ENCODE assay signal across 8 mouse cellular contexts in the genomic region with DNA sequence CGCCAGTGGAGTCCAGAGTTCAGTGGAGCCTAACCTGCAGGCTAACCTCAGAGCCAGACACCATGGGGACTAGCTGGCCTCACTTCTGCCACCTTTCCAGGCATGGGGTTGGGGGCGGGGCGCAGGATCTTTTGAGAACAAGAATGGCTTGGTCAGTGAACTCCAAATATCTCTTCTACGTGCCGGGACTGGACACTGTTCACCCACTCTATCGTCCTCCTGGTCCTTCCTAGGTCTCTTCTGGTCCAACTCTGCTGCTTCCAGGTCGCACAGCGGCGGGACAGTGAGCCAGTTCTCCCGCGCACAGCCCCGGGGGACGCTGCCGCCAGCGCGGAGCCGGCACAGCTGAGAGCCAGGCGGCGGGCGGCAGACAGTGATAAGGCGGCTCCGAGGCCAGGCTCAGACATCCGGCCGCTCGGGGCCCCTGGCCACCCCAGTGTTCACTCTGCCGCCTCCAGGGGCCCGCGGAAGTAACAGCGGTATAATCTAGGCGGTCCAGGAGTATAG. TPM values are rescaled to one million over a fixed set of nuclear protein-coding genes. Genes with fewer than 3 reads are reported as not detected.
DNase-seq lines count a peak whose midpoint lies in the region; ATAC-seq and TF ChIP-seq lines count a peak whose summit lies in the region.

No protein-coding gene starts in this region.

- H3K4me2 ChIP-seq in embryonic facial prominence, embryonic 11.5 days (ENCODE audit: low read depth, low read length) = peak overlapping the region; percentile 43
- peak overlapping the region; percentile 59 for H3K4me2 ChIP-seq in heart, postnatal 0 days (ENCODE audit: low read depth, low read length)
- H3K4me2 ChIP-seq in stomach, embryonic 14.5 days (replicated peaks; ENCODE audit: low read depth, low read length) = peak overlapping the region; percentile 57

- H3K9me3 ChIP-seq in embryonic facial prominence, embryonic 11.5 days (replicated peaks; ENCODE audit: control insufficient read depth, low read length) = no peaks in the 10 kb centered on the region
- no peaks in the 10 kb centered on the region for H3K9me3 ChIP-seq in heart, postnatal 0 days (replicated peaks; ENCODE audit: control insufficient read depth, low read length)
- no peaks in the 10 kb centered on the region for H3K9me3 ChIP-seq in megakaryocyte, embryonic 14.5 days
- no peaks in the 10 kb centered on the region for H3K9me3 ChIP-seq in stomach, embryonic 14.5 days (ENCODE audit: control insufficient read depth, low read depth, low read length)

- 0 out of 2 replicates have a peak, but pooled peaks have one; percentile 12 for ATAC-seq in embryonic facial prominence, embryonic 11.5 days (replicated peaks; ENCODE audit: insufficient number of reproducible peaks, low FRiP score, low TSS enrichment, low read depth)
- ATAC-seq in heart, postnatal 0 days (ENCODE audit: insufficient read depth, low read depth) = peak; percentile 80
- peak; percentile 86; the same call in 1 of the 2 replicates for ATAC-seq in stomach, embryonic 14.5 days (ENCODE audit: insufficient number of reproducible peaks, insufficient read depth, low FRiP score, low read depth)

- H3K4me1 ChIP-seq in embryonic facial prominence, embryonic 11.5 days (ENCODE audit: control insufficient read depth, insufficient read depth, low read length) = peaks cover 13% of the 10 kb centered on the region
- H3K4me1 ChIP-seq in heart, postnatal 0 days (ENCODE audit: control insufficient read depth, insufficient read depth) = peaks cover 13% of the 10 kb centered on the region
- H3K4me1 ChIP-seq in megakaryocyte, embryonic 14.5 days = peaks cover 87% of the 10 kb centered on the region
- H3K4me1 ChIP-seq in stomach, embryonic 14.5 days (ENCODE audit: control insufficient read depth, insufficient read depth, low read length) = peaks cover 18% of the 10 kb centered on the region

- 3% methylated on average over 30 of the region's 30 CpGs for WGBS in embryonic facial prominence, embryonic 11.5 days
- WGBS in heart, postnatal 0 days = 2% methylated on average over 30 of the region's 30 CpGs
- WGBS in stomach, embryonic 14.5 days = 4% methylated on average over 30 of the region's 30 CpGs

- no peak overlapping the region for H3K27ac ChIP-seq in embryonic facial prominence, embryonic 11.5 days (replicated peaks; ENCODE audit: low read depth, low read length)
- peak overlapping the region; percentile 70 for H3K27ac ChIP-seq in heart, postnatal 0 days (ENCODE audit: low read depth)
- H3K27ac ChIP-seq in stomach, embryonic 14.5 days (ENCODE audit: low read length) = no peak overlapping the region

- H3K27me3 ChIP-seq in embryonic facial prominence, embryonic 11.5 days (ENCODE audit: control insufficient read depth, insufficient read depth, low read length) = no peaks in the 10 kb centered on the region
- H3K27me3 ChIP-seq in heart, postnatal 0 days (ENCODE audit: control insufficient read depth, insufficient read depth, low read length) = no peaks in the 10 kb centered on the region
- H3K27me3 ChIP-seq in megakaryocyte, embryonic 14.5 days (replicated peaks) = peaks cover 2% of the 10 kb centered on the region
- H3K27me3 ChIP-seq in stomach, embryonic 14.5 days (ENCODE audit: control insufficient read depth, insufficient read depth, low read length) = no peaks in the 10 kb centered on the region

- H3K36me3 ChIP-seq in embryonic facial prominence, embryonic 11.5 days (replicated peaks; ENCODE audit: control insufficient read depth, insufficient read depth, low read depth, low read length) = no peaks in the 10 kb centered on the region
- H3K36me3 ChIP-seq in heart, postnatal 0 days (replicated peaks; ENCODE audit: control insufficient read depth, insufficient read depth, low read length) = no peaks in the 10 kb centered on the region
- no peaks in the 10 kb centered on the region for H3K36me3 ChIP-seq in megakaryocyte, embryonic 14.5 days (replicated peaks; ENCODE audit: low read length)
- no peaks in the 10 kb centered on the region for H3K36me3 ChIP-seq in stomach, embryonic 14.5 days (ENCODE audit: control insufficient read depth, insufficient read depth, low read length)

- no peak for TF ChIP-seq CTCF in heart, postnatal 0 days (IDR thresholded peaks at IDR 0.05; ENCODE audit: low read depth)

- H3K9ac ChIP-seq in embryonic facial prominence, embryonic 11.5 days (replicated peaks; ENCODE audit: low read length) = peak overlapping the region; percentile 47
- H3K9ac ChIP-seq in heart, postnatal 0 days (replicated peaks; ENCODE audit: low read depth, low read length) = peak overlapping the region; percentile 4; the same call in 1 of the 2 replicates
- H3K9ac ChIP-seq in stomach, embryonic 14.5 days (replicated peaks; ENCODE audit: low read depth, low read length) = no peak overlapping the region

- peak; percentile 35 for DNase-seq in kidney, adult 18-20 months
- DNase-seq in kidney, adult 11 months = no peak
- DNase-seq in embryonic facial prominence, embryonic 11.5 days (ENCODE audit: low spot score) = peak; percentile 59
- DNase-seq in heart, postnatal 0 days (ENCODE audit: low spot score) = peak; percentile 55
- peak; percentile 37 to 67 for DNase-seq in kidney, postnatal 36 days
- no peak for DNase-seq in layer of hippocampus, adult 8-10 months (ENCODE audit: low spot score in 2 of 2)

- TF ChIP-seq EP300 in heart, postnatal 0 days (IDR thresholded peaks at IDR 0.05; ENCODE audit: low read depth) = no peak

- H3K4me3 ChIP-seq in embryonic facial prominence, embryonic 11.5 days (ENCODE audit: low read depth, low read length) = 0 out of 2 replicates have a peak overlapping the region, but pooled peaks have one; percentile 10
- H3K4me3 ChIP-seq in heart, postnatal 0 days (ENCODE audit: low read depth, low read length) = peak overlapping the region; percentile 14
- peak overlapping the region; percentile 92 for H3K4me3 ChIP-seq in megakaryocyte, embryonic 14.5 days (replicated peaks)
- peak overlapping the region; percentile 11; the same call in 1 of the 2 replicates for H3K4me3 ChIP-seq in stomach, embryonic 14.5 days (ENCODE audit: low read depth, low read length)

RNA-seq across cellular contexts. Expression of a gene that starts 38.2 kb away (rescaled TPM):
- polyA plus RNA-seq in embryonic facial prominence, embryonic 11.5 days (2014; fragmentation: Nextera tagmentation; extraction: Ambion mirVana) = 9.3 and 9.8 TPM in 2 replicates
- 68.4 and 93.1 TPM in 2 replicates for total RNA-seq in heart, postnatal 0 days (2014; rRNA removed; ENCODE audit: low replicate concordance)
- 5.6 and 6.7 TPM in 2 replicates for polyA plus RNA-seq in heart, postnatal 0 days (2015; fragmentation: Nextera tagmentation; extraction: Ambion mirVana)
- 19.3 and 52.2 TPM in 2 replicates for polyA plus RNA-seq in megakaryocyte, embryonic 14.5 days (2012; ENCODE audit: insufficient read depth, low replicate concordance)
- polyA plus RNA-seq in stomach, embryonic 14.5 days (2014; fragmentation: Nextera tagmentation; extraction: Ambion mirVana) = 7.5 and 9.7 TPM in 2 replicates
- total RNA-seq in layer of hippocampus, adult 8-10 months (2022) = 1 to 10 TPM; 1.7 to 2.5 (median 2.0) TPM

RNA-seq across cellular contexts. Expression of a gene that starts 56.9 kb away (rescaled TPM):
- polyA plus RNA-seq in embryonic facial prominence, embryonic 11.5 days (2014; fragmentation: Nextera tagmentation; extraction: Ambion mirVana) = not detected in 2 replicates
- total RNA-seq in heart, postnatal 0 days (2014; rRNA removed; ENCODE audit: low replicate concordance) = not detected in 2 replicates
- 0.21 TPM in 1 of 2 replicates, not detected in the other for polyA plus RNA-seq in heart, postnatal 0 days (2015; fragmentation: Nextera tagmentation; extraction: Ambion mirVana)
- polyA plus RNA-seq in megakaryocyte, embryonic 14.5 days (2012; ENCODE audit: insufficient read depth, low replicate concordance) = not detected in 2 replicates
- polyA plus RNA-seq in stomach, embryonic 14.5 days (2014; fragmentation: Nextera tagmentation; extraction: Ambion mirVana) = not detected in 2 replicates
- total RNA-seq in layer of hippocampus, adult 8-10 months (2022) = under 1 TPM in 1 of 4 experiments, not detected in 3; 0.76 TPM

Comparison
In these comparisons a context has a peak if more than half of its experiments do, and no peak if none do; other contexts are left out.
1. DNase-seq: peak in kidney, adult 18-20 months (single experiment), embryonic facial prominence, embryonic 11.5 days (single experiment), heart, postnatal 0 days (single experiment) and kidney, postnatal 36 days (2 of 2); none in kidney, adult 11 months (single experiment) and layer of hippocampus, adult 8-10 months (0 of 2).
2. ATAC-seq: peak in every context shown above with its lines; median percentile 86 in stomach, embryonic 14.5 days; 80 in heart, postnatal 0 days; 12 in embryonic facial prominence, embryonic 11.5 days.
3. H3K4me3 ChIP-seq: peak in every context shown above with its lines; median percentile 92 in megakaryocyte, embryonic 14.5 days; 14 in heart, postnatal 0 days; 11 in stomach, embryonic 14.5 days; 10 in embryonic facial prominence, embryonic 11.5 days.
4. Peak in every context shown above with its lines, with median percentiles within 50 percentile points of each other: H3K4me2 ChIP-seq.